Mouse (Mus musculus) lung, postnatal 0 days (tissue): Measurements from ENCODE around the gene Rsrp1.
A peak's percentile ranks its signal among the peaks of the same experiment; 100 is the strongest.

Experiments used
- CTCF ChIP-seq: IDR thresholded peaks from 2 replicates; pipeline ENCODE4 v1.5.1; 2016; ENCODE audit warnings: antibody characterized with exemption, mild to moderate bottlenecking
- EP300 ChIP-seq: IDR thresholded peaks from 2 replicates; pipeline ENCODE4 v1.6.1; 2016; ENCODE audit warnings: antibody characterized with exemption, mild to moderate bottlenecking, control low read depth

- peak; percentile 32 for TF ChIP-seq CTCF
- TF ChIP-seq EP300 = 0 out of 2 replicates have a peak, but pooled peaks have one; percentile 37
Measured at GRCm38 (mm10) chr4:134924019-134924741, 788 bp downstream of the Rsrp1 start.
